Mouse (Mus musculus) intestine, embryonic 16.5 days (tissue): ENCODE measurements around the gene Nell2. TPM values are rescaled to one million over a fixed set of nuclear protein-coding genes. Genes with fewer than 3 reads are reported as not detected.

Source experiments
- ATAC-seq: fragments of 200-750 bp; cut with Nextera tagmentation; 2 replicates; pipeline ENCODE4 v1.8.0; 2017; ENCODE audit warnings: moderate TSS enrichment, moderate library complexity
- H3K27ac ChIP-seq: fragments of 300-500 bp; sonication (generic); 2 replicates; pipeline ENCODE4 v1.5.1; 2014; ENCODE audit warnings: mild to moderate bottlenecking, low read length
- H3K27me3 ChIP-seq: fragments of 300-500 bp; sonication (generic); replicated peaks from 2 replicates; pipeline ENCODE4 v1.6.1; 2014; ENCODE audit warnings: low read length, control low read depth, mixed read lengths; ENCODE audit not compliant: control insufficient read depth, insufficient read depth
- H3K36me3 ChIP-seq: fragments of 300-500 bp; sonication (generic); 2 replicates; pipeline ENCODE4 v1.6.1; 2014; ENCODE audit warnings: low read length, control low read depth; ENCODE audit not compliant: control insufficient read depth, insufficient read depth
- H3K4me1 ChIP-seq: fragments of 300-500 bp; sonication (generic); 2 replicates; pipeline ENCODE4 v1.6.1; 2014; ENCODE audit warnings: low read length, control low read depth, mixed read lengths; ENCODE audit not compliant: control insufficient read depth, insufficient read depth
- H3K4me2 ChIP-seq: fragments of 300-500 bp; sonication (generic); 2 replicates; pipeline ENCODE4 v1.6.1; 2014; ENCODE audit warnings: low read depth, low read length, control low read depth
- H3K4me3 ChIP-seq: fragments of 300-500 bp; sonication (generic); 2 replicates; pipeline ENCODE4 v1.5.1; 2014; ENCODE audit warnings: mild to moderate bottlenecking, low read length
- H3K9ac ChIP-seq: fragments of 300-500 bp; sonication (generic); 2 replicates; pipeline ENCODE4 v1.6.1; 2014; ENCODE audit warnings: low read depth, low read length
- H3K9me3 ChIP-seq: fragments of 300-500 bp; sonication (generic); 2 replicates; pipeline ENCODE4 v1.6.1; 2016; ENCODE audit warnings: low read length, control low read depth; ENCODE audit not compliant: control insufficient read depth
- WGBS: fragments of 180-500 bp; shearing (Covaris S2); extraction: QIAGEN DNeasy Blood & Tissue Kit; methylation state at CpG from one replicate; pipeline ENCODE4 v1.1.7; 2014; 5-methylcytosine and 5-hydroxymethylcytosine counted together
- polyA plus RNA-seq: library from polyadenylated mRNA; unstranded; fragments of >200 nt; fragmentation: Nextera tagmentation; extraction: Ambion mirVana; gene quantifications from 2 replicates; pipeline ENCODE4 v1.2.1, GENCODE M21; 2015

Nell2 gene
- polyA plus RNA-seq, 1 experiment from 2014 or later, result 8.7 TPM

- Histone ChIP-seq H3K4me1 (no peaks in the 10 kb centered on the region), H3K36me3 (no peaks in the 10 kb centered on the region), H3K9me3 (no peaks in the 10 kb centered on the region), H3K27me3 (no peaks in the 10 kb centered on the region), H3K9ac (no peak overlapping the region), H3K4me2 (no peak overlapping the region), H3K27ac (no peak overlapping the region), H3K4me3 (no peak overlapping the region)
- ATAC-seq, result no peak
- 85% methylated on average over 1 of the region's 1 CpGs for WGBS
These were observed 460.3 kb downstream of the Nell2 start for GRCm38 (mm10) chr15:95068023-95068422.

- no peaks in the 10 kb centered on the region for H3K36me3 ChIP-seq
- no peaks in the 10 kb centered on the region for H3K27me3 ChIP-seq
- H3K27ac ChIP-seq, result no peak overlapping the region
- H3K4me1 ChIP-seq, result no peaks in the 10 kb centered on the region
- ATAC-seq, result no peak
- no peak overlapping the region for H3K9ac ChIP-seq
- H3K4me2 ChIP-seq, result no peak overlapping the region
- WGBS, result 77% methylated on average over 8 of the region's 8 CpGs
- H3K9me3 ChIP-seq, result no peaks in the 10 kb centered on the region
- no peak overlapping the region for H3K4me3 ChIP-seq
These were observed 473.2 kb downstream of the Nell2 start for GRCm38 (mm10) chr15:95055081-95055650.

- no peak for ATAC-seq
- no peaks in the 10 kb centered on the region for H3K36me3 ChIP-seq
- H3K9ac ChIP-seq, result no peak overlapping the region
- H3K4me2 ChIP-seq, result no peak overlapping the region
- H3K4me1 ChIP-seq, result no peaks in the 10 kb centered on the region
- no peak overlapping the region for H3K27ac ChIP-seq
- WGBS, result 68% methylated on average over 6 of the region's 6 CpGs
- H3K27me3 ChIP-seq, result no peaks in the 10 kb centered on the region
- no peak overlapping the region for H3K4me3 ChIP-seq
- H3K9me3 ChIP-seq, result no peaks in the 10 kb centered on the region
These were observed 479.1 kb downstream of the Nell2 start for GRCm38 (mm10) chr15:95049171-95049729.

GRCm38 (mm10) chr15:95047486-95047885 is 480.9 kb downstream of the Nell2 start:
- H3K36me3 ChIP-seq, result no peaks in the 10 kb centered on the region
- ATAC-seq, result no peak
- no peaks in the 10 kb centered on the region for H3K9me3 ChIP-seq
- H3K27me3 ChIP-seq, result no peaks in the 10 kb centered on the region
- H3K4me2 ChIP-seq, result no peak overlapping the region
- no peaks in the 10 kb centered on the region for H3K4me1 ChIP-seq
- no peak overlapping the region for H3K27ac ChIP-seq
- 78% methylated on average over 2 of the region's 2 CpGs for WGBS
- no peak overlapping the region for H3K9ac ChIP-seq
- H3K4me3 ChIP-seq, result no peak overlapping the region

- Histone ChIP-seq H3K27ac (no peak overlapping the region), H3K4me3 (no peak overlapping the region), H3K4me2 (no peak overlapping the region), H3K9ac (no peak overlapping the region), H3K36me3 (no peaks in the 10 kb centered on the region), H3K4me1 (no peaks in the 10 kb centered on the region), H3K9me3 (no peaks in the 10 kb centered on the region), H3K27me3 (no peaks in the 10 kb centered on the region)
- 83% methylated on average over 8 of the region's 8 CpGs for WGBS
- no peak for ATAC-seq
These were observed 484.3 kb downstream of the Nell2 start for GRCm38 (mm10) chr15:95044011-95044410.

GRCm38 (mm10) chr15:95042437-95042836 is 485.9 kb downstream of the Nell2 start:
- H3K4me1 ChIP-seq, result no peaks in the 10 kb centered on the region
- H3K9me3 ChIP-seq, result no peaks in the 10 kb centered on the region
- H3K27me3 ChIP-seq, result no peaks in the 10 kb centered on the region
- H3K27ac ChIP-seq, result no peak overlapping the region
- no peak for ATAC-seq
- no peak overlapping the region for H3K9ac ChIP-seq
- no peaks in the 10 kb centered on the region for H3K36me3 ChIP-seq
- no peak overlapping the region for H3K4me2 ChIP-seq
- WGBS, result 81% methylated on average over 9 of the region's 9 CpGs
- H3K4me3 ChIP-seq, result no peak overlapping the region

GRCm38 (mm10) chr15:95029487-95029875 is 498.9 kb downstream of the Nell2 start:
- no peaks in the 10 kb centered on the region for H3K9me3 ChIP-seq
- no peaks in the 10 kb centered on the region for H3K27me3 ChIP-seq
- no peaks in the 10 kb centered on the region for H3K4me1 ChIP-seq
- no peaks in the 10 kb centered on the region for H3K36me3 ChIP-seq
- H3K9ac ChIP-seq, result no peak overlapping the region
- H3K4me3 ChIP-seq, result no peak overlapping the region
- H3K4me2 ChIP-seq, result no peak overlapping the region
- no peak overlapping the region for H3K27ac ChIP-seq
- WGBS, result 54% methylated on average over 5 of the region's 5 CpGs
- no peak for ATAC-seq

- no peaks in the 10 kb centered on the region for H3K36me3 ChIP-seq
- ATAC-seq, result no peak
- no peak overlapping the region for H3K27ac ChIP-seq
- no peak overlapping the region for H3K4me2 ChIP-seq
- no peak overlapping the region for H3K9ac ChIP-seq
- H3K9me3 ChIP-seq, result no peaks in the 10 kb centered on the region
- WGBS, result 81% methylated on average over 13 of the region's 13 CpGs
- H3K4me1 ChIP-seq, result no peaks in the 10 kb centered on the region
- H3K27me3 ChIP-seq, result no peaks in the 10 kb centered on the region
- no peak overlapping the region for H3K4me3 ChIP-seq
These were observed 499.4 kb downstream of the Nell2 start for GRCm38 (mm10) chr15:95028862-95029486.
